Mouse (Mus musculus): ENCODE data around the gene Opcml.

The Opcml gene

GRCm38 (mm10) chr9:28533191-28533590, 742.6 kb downstream of the Opcml start:
- no peak for DNase-seq (ENCODE audit: extremely low spot score)

GRCm38 (mm10) chr9:28535006-28535405, 744.4 kb downstream of the Opcml start:
- DNase-seq (ENCODE audit: extremely low spot score): no peak

- no peak for DNase-seq (ENCODE audit: extremely low spot score)
These were observed 746.1 kb downstream of the Opcml start for GRCm38 (mm10) chr9:28536637-28537036.

- DNase-seq (ENCODE audit: extremely low spot score): no peak
These were observed 757.6 kb downstream of the Opcml start for GRCm38 (mm10) chr9:28548189-28548588.

- no peak for DNase-seq (ENCODE audit: extremely low spot score)
These were observed 762.0 kb downstream of the Opcml start for GRCm38 (mm10) chr9:28552387-28553182.

- DNase-seq (ENCODE audit: extremely low spot score): no peak
These were observed 768.1 kb downstream of the Opcml start for GRCm38 (mm10) chr9:28558628-28559027.

GRCm38 (mm10) chr9:28561761-28562160, 771.2 kb downstream of the Opcml start:
- no peak for DNase-seq (ENCODE audit: extremely low spot score)

GRCm38 (mm10) chr9:28563066-28563683, 772.6 kb downstream of the Opcml start:
- DNase-seq (ENCODE audit: extremely low spot score): no peak

GRCm38 (mm10) chr9:28569041-28569522, 778.5 kb downstream of the Opcml start:
- DNase-seq (ENCODE audit: extremely low spot score): no peak

GRCm38 (mm10) chr9:28569776-28570175, 779.2 kb downstream of the Opcml start:
- no peak for DNase-seq (ENCODE audit: extremely low spot score)

- DNase-seq (ENCODE audit: extremely low spot score): no peak
These were observed 781.1 kb downstream of the Opcml start for GRCm38 (mm10) chr9:28571682-28572081.

- no peak for DNase-seq (ENCODE audit: extremely low spot score)
These were observed 781.7 kb downstream of the Opcml start for GRCm38 (mm10) chr9:28572136-28572774.

GRCm38 (mm10) chr9:28578730-28579129, 788.2 kb downstream of the Opcml start:
- DNase-seq (ENCODE audit: extremely low spot score): no peak

- DNase-seq (ENCODE audit: extremely low spot score): no peak
These were observed 796.7 kb downstream of the Opcml start for GRCm38 (mm10) chr9:28587253-28587652.

GRCm38 (mm10) chr9:28587857-28588388, 797.3 kb downstream of the Opcml start:
- DNase-seq (ENCODE audit: extremely low spot score): no peak

GRCm38 (mm10) chr9:28588488-28588887, 797.9 kb downstream of the Opcml start:
- no peak for DNase-seq (ENCODE audit: extremely low spot score)

GRCm38 (mm10) chr9:28592208-28592607, 801.6 kb downstream of the Opcml start:
- peak; percentile 11 for DNase-seq (ENCODE audit: extremely low spot score)

GRCm38 (mm10) chr9:28595062-28595461, 804.5 kb downstream of the Opcml start:
- no peak for DNase-seq (ENCODE audit: extremely low spot score)

GRCm38 (mm10) chr9:28605561-28605960, 815.0 kb downstream of the Opcml start:
- no peak for DNase-seq (ENCODE audit: extremely low spot score)

- DNase-seq (ENCODE audit: extremely low spot score): no peak
These were observed 823.4 kb downstream of the Opcml start for GRCm38 (mm10) chr9:28613683-28614620.

GRCm38 (mm10) chr9:28615447-28615846, 824.9 kb downstream of the Opcml start:
- no peak for DNase-seq (ENCODE audit: extremely low spot score)

Data from embryo, embryonic 9.5 days (tissue).